ENCODE assay signal across 25 mouse cellular contexts in the genomic region with DNA sequence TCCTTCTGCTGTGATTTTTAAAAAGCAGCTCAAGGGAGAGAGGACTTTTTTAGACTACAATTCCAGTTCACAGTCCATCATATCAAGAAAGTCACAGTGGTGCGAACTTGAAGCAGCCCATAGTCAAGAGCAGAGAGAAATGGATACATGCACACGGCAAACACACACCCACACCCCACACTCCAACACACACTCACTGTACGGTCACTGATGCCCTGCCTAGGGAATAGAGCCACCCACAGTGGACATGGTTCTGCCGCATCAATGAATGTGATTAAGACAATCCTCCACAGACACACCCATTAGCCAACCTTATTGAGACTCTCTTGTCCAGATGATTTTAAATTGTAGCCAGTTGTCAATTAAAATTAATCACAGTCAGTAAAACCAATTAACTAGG. TPM values are rescaled to one million over a fixed set of nuclear protein-coding genes. Genes with fewer than 3 reads are reported as not detected.
A peak's percentile ranks its signal among the peaks of the same experiment; 100 is the strongest.
DNase-seq lines count a peak whose midpoint lies in the region; ATAC-seq and TF ChIP-seq lines count a peak whose summit lies in the region.
"Had no signal": no experiment of that assay in that cellular context is flagged by ENCODE, and none has a peak within 500 bp of the region (broad histone marks: within the 10 kb centered on the region; RNA-seq: fewer than 3 reads in every experiment).

No protein-coding gene starts in this region.

- H3K4me1 ChIP-seq in midbrain, embryonic 11.5 days (ENCODE audit: control insufficient read depth, insufficient read depth, low read length), result no peaks in the 10 kb centered on the region; the same call in 1 of the 2 replicates
- no peaks in the 10 kb centered on the region for H3K4me1 ChIP-seq in midbrain, embryonic 14.5 days (ENCODE audit: control insufficient read depth, insufficient read depth, low read length)

- peaks cover 71% of the 10 kb centered on the region for H3K27me3 ChIP-seq in midbrain, embryonic 11.5 days (ENCODE audit: control insufficient read depth, insufficient read depth, low read length)
- H3K27me3 ChIP-seq in midbrain, embryonic 14.5 days (ENCODE audit: control insufficient read depth, insufficient read depth, low read length), result peaks cover 13% of the 10 kb centered on the region; the same call in 1 of the 2 replicates
- H3K27me3 ChIP-seq: embryonic facial prominence, embryonic 13.5 days; embryonic facial prominence, embryonic 15.5 days; Patski had no signal

- H3K36me3 ChIP-seq in midbrain, embryonic 11.5 days (ENCODE audit: control insufficient read depth, insufficient read depth, low read length), result no peaks in the 10 kb centered on the region
- no peaks in the 10 kb centered on the region for H3K36me3 ChIP-seq in midbrain, embryonic 14.5 days (ENCODE audit: control insufficient read depth, insufficient read depth, low read length)
- H3K36me3 ChIP-seq: forebrain, embryonic 12.5 days had no signal

- TF ChIP-seq CTCF in layer of hippocampus, adult 2 months (conservative IDR thresholded peaks at IDR 0.05), result no peak

- no peak overlapping the region for H3K4me2 ChIP-seq in midbrain, embryonic 11.5 days
- H3K4me2 ChIP-seq in midbrain, embryonic 14.5 days (ENCODE audit: low read length), result no peak overlapping the region
- H3K4me2 ChIP-seq: embryonic facial prominence, embryonic 13.5 days; embryonic facial prominence, embryonic 15.5 days; forebrain, embryonic 12.5 days had no signal

- H3K27ac ChIP-seq in layer of hippocampus, adult 2 months, result peak overlapping the region; percentile 92; the same call in 1 of the 2 replicates
- H3K27ac ChIP-seq in midbrain, embryonic 11.5 days (ENCODE audit: low read depth, low read length), result no peak overlapping the region
- H3K27ac ChIP-seq in midbrain, embryonic 14.5 days (replicated peaks; ENCODE audit: low read depth, low read length), result no peak overlapping the region
- H3K27ac ChIP-seq: embryonic facial prominence, embryonic 13.5 days; embryonic facial prominence, embryonic 15.5 days; forebrain, embryonic 10.5 days; forebrain, embryonic 12.5 days had no signal

- H3K4me3 ChIP-seq in layer of hippocampus, adult 2 months, result peak overlapping the region; percentile 3; the same call in 1 of the 2 replicates
- H3K4me3 ChIP-seq in midbrain, embryonic 11.5 days (ENCODE audit: low read depth, low read length), result no peak overlapping the region
- no peak overlapping the region for H3K4me3 ChIP-seq in midbrain, embryonic 14.5 days (replicated peaks; ENCODE audit: low read depth, low read length)
- H3K4me3 ChIP-seq: embryonic facial prominence, embryonic 13.5 days; embryonic facial prominence, embryonic 15.5 days; erythroblast, embryonic 14.5 days; forebrain, embryonic 10.5 days; forebrain, embryonic 12.5 days had no signal

- H3K9me3 ChIP-seq in midbrain, embryonic 11.5 days (ENCODE audit: control insufficient read depth, low read length), result peaks cover 2% of the 10 kb centered on the region; the same call in 1 of the 2 replicates
- no peaks in the 10 kb centered on the region; the same call in 1 of the 2 replicates for H3K9me3 ChIP-seq in midbrain, embryonic 14.5 days (ENCODE audit: control insufficient read depth, low read length)
- H3K9me3 ChIP-seq: embryonic facial prominence, embryonic 13.5 days; embryonic facial prominence, embryonic 15.5 days had no signal

- no peak overlapping the region for H3K9ac ChIP-seq in midbrain, embryonic 11.5 days (ENCODE audit: low read length)
- no peak overlapping the region for H3K9ac ChIP-seq in midbrain, embryonic 14.5 days (replicated peaks; ENCODE audit: low read length)
- H3K9ac ChIP-seq: embryonic facial prominence, embryonic 13.5 days; embryonic facial prominence, embryonic 15.5 days; forebrain, embryonic 12.5 days had no signal

- no peak for ATAC-seq in midbrain, embryonic 11.5 days (ENCODE audit: low FRiP score)
- ATAC-seq in midbrain, embryonic 14.5 days (ENCODE audit: low FRiP score, low TSS enrichment), result no peak
- ATAC-seq in activated CD4-positive, CD25-positive, alpha-beta regulatory T cell, adult 4 months, result no peak
- ATAC-seq: forebrain, embryonic 14.5 days; forebrain, embryonic 16.5 days; Patski had no signal

- WGBS in midbrain, embryonic 11.5 days, result 95% methylated on average over 4 of the region's 4 CpGs
- 94% methylated on average over 4 of the region's 4 CpGs for WGBS in midbrain, embryonic 14.5 days

- no peak for DNase-seq in layer of hippocampus, adult 2 months (ENCODE audit: low spot score in 2 of 2)
- no peak for DNase-seq in layer of hippocampus, postnatal 36 days
- DNase-seq in midbrain, embryonic 11.5 days (ENCODE audit: low spot score, missing footprints), result peak; percentile 53
- DNase-seq in midbrain, embryonic 14.5 days, result no peak
- peak; percentile 43 for DNase-seq in Muller cell, postnatal 12 days (ENCODE audit: inconsistent ontology term)
- DNase-seq: adrenal gland, adult 2 months; adrenal gland, postnatal 10 days; adrenal gland, postnatal 25 days; cerebellum, adult 11 months; cerebellum, adult 18-20 months; cerebellum, adult 8-10 months; cerebellum, adult 9-11 months; cerebellum, postnatal 14 days; cerebellum, postnatal 36 days; embryo, embryonic 11 days had no signal

RNA-seq across cellular contexts. Expression of gene Zfp365, which starts 4.5 kb away (rescaled TPM):
- 100 to 1,000 TPM; 248 to 257 TPM for total RNA-seq in layer of hippocampus, adult 2 months (2021)
- total RNA-seq in layer of hippocampus, postnatal 36 days (2021), result 100 to 1,000 TPM; 240 to 247 TPM
- 1.8 and 2.1 TPM in 2 replicates for polyA plus RNA-seq in midbrain, embryonic 11.5 days (2014; fragmentation: Nextera tagmentation; extraction: Ambion mirVana)
- polyA plus RNA-seq in midbrain, embryonic 14.5 days (2014; fragmentation: Nextera tagmentation; extraction: Ambion mirVana), result 3.5 and 4.6 TPM in 2 replicates
- polyA plus RNA-seq in activated CD4-positive, CD25-positive, alpha-beta regulatory T cell, adult 4 months (2017; shearing (Covaris generic)), result 1 to 10 TPM; 3.0 to 5.2 TPM
- total RNA-seq: MEL had no signal
- polyA plus RNA-seq: erythroblast, embryonic 14.5 days had no signal

Comparison
In these comparisons a context has a peak if more than half of its experiments do, and no peak if none do; other contexts are left out.
1. DNase-seq: peak in midbrain, embryonic 11.5 days (single experiment) and Muller cell, postnatal 12 days (single experiment); none in layer of hippocampus, adult 2 months (0 of 2), layer of hippocampus, postnatal 36 days (0 of 2) and midbrain, embryonic 14.5 days (single experiment).